Mouse (Mus musculus) thymus, adult 2 months (tissue): ENCODE data around the gene Peli3. TPM values are rescaled to one million over a fixed set of nuclear protein-coding genes. Genes with fewer than 3 reads are reported as not detected.
"Not testable (repeated sequence)": the region's sequence is repeated elsewhere in the genome, so short reads cannot be mapped to it uniquely, and the experiment has no call there.

Experiments
- DNase-seq: peaks from one replicate; pipeline ENCODE4 v3.0.0; 2021
- H3K27ac ChIP-seq: fragments of 200-500 bp; 2 replicates; pipeline ENCODE4 v1.5.1; 2012; ENCODE audit warnings: low read length, control low read depth; ENCODE audit not compliant: control insufficient read depth, insufficient read depth
- H3K27me3 ChIP-seq: fragments of 200-500 bp; 2 replicates; pipeline ENCODE4 v1.6.1; 2012; ENCODE audit warnings: mild to moderate bottlenecking, low read length, moderate library complexity, mixed read lengths; ENCODE audit not compliant: control insufficient read depth, insufficient read depth
- H3K36me3 ChIP-seq: fragments of 200-500 bp; 2 replicates; pipeline ENCODE4 v1.6.1; 2012; ENCODE audit warnings: mild to moderate bottlenecking, low read length, moderate library complexity; ENCODE audit not compliant: control insufficient read depth, insufficient read depth
- H3K4me1 ChIP-seq: fragments of 200-500 bp; replicated peaks from 2 replicates; pipeline ENCODE4 v1.6.1; 2012; ENCODE audit warnings: low read length; ENCODE audit not compliant: control insufficient read depth, insufficient read depth
- H3K4me3 ChIP-seq: fragments of 200-500 bp; 2 replicates; pipeline ENCODE4 v1.5.1; 2012; ENCODE audit warnings: mild to moderate bottlenecking, low read length, control low read depth, moderate library complexity; ENCODE audit not compliant: control insufficient read depth, insufficient read depth
- CTCF ChIP-seq: fragments of 200-500 bp; IDR thresholded peaks from 2 replicates; pipeline ENCODE4 v1.5.1; 2012; ENCODE audit warnings: mild to moderate bottlenecking, control low read depth, low read length, moderate library complexity, borderline replicate concordance; ENCODE audit not compliant: control insufficient read depth, poor library complexity, insufficient read depth; ENCODE audit errors: extremely low read depth
- POLR2A ChIP-seq: fragments of 200-500 bp; IDR thresholded peaks from 2 replicates; pipeline ENCODE4 v1.6.1; 2012; ENCODE audit warnings: mild to moderate bottlenecking, low read length, control low read depth, moderate library complexity; ENCODE audit not compliant: control insufficient read depth, poor library complexity, insufficient read depth; ENCODE audit errors: extremely low read depth
- WGBS: fragments of 180-500 bp; shearing (Covaris S2); methylation state at CpG from one replicate; pipeline ENCODE4 v1.1.7; 2018; 5-methylcytosine and 5-hydroxymethylcytosine counted together
- polyA plus RNA-seq: library from polyadenylated mRNA; depleted of rRNA; stranded (reverse); fragments of >200 nt; gene quantifications from 2 replicates; pipeline ENCODE4 v1.2.3, GENCODE M21; 2012

Peli3 gene
- polyA plus RNA-seq, 1 experiment = 2.3 TPM

- Histone ChIP-seq H3K4me1 (peaks cover 12% of the 10 kb centered on the region), H3K27ac (no peak overlapping the region), H3K36me3 (no peaks in the 10 kb centered on the region), H3K4me3 (no peak overlapping the region), H3K27me3 (no peaks in the 10 kb centered on the region)
- peak; percentile 40 for DNase-seq
- TF ChIP-seq CTCF = no peak
- TF ChIP-seq POLR2A = no peak
Measured at GRCm38 (mm10) chr19:4981767-4982166, 38.8 kb upstream of the Peli3 start.

GRCm38 (mm10) chr19:4968236-4968635 lies 25.3 kb upstream of the Peli3 start:
- DNase-seq = no peak
- H3K4me3 ChIP-seq = no peak overlapping the region
- no peak for TF ChIP-seq POLR2A
- no peak for TF ChIP-seq CTCF
- H3K4me1 ChIP-seq = no peaks in the 10 kb centered on the region
- 79% methylated on average over 2 of the region's 2 CpGs for WGBS
- H3K36me3 ChIP-seq = no peaks in the 10 kb centered on the region
- no peak overlapping the region for H3K27ac ChIP-seq
- H3K27me3 ChIP-seq = no peaks in the 10 kb centered on the region

GRCm38 (mm10) chr19:4961928-4962601 lies 19.1 kb upstream of the Peli3 start, which contains the start of gene Mrpl11:
Gene Mrpl11, plus strand, starts transcription at chr19:4962147.
- peak; percentile 89 for DNase-seq
- under 1% methylated on average over 34 of the region's 34 CpGs for WGBS
- Histone ChIP-seq H3K4me1 (0 out of 2 replicates have a peak, but pooled peaks cover 3% of the 10 kb centered on the region), H3K27me3 (no peaks in the 10 kb centered on the region), H3K4me3 (peak within 1 kb of the TSS; percentile 69), H3K27ac (no peak within 1 kb of the TSS), H3K36me3 (no peaks in the 10 kb centered on the region)
- TF ChIP-seq POLR2A = peak; percentile 24; the same call in 1 of the 2 replicates
- TF ChIP-seq CTCF = peak; percentile 38; the same call in 1 of the 2 replicates

- H3K36me3 ChIP-seq, H3K4me1 ChIP-seq, DNase-seq, H3K27ac ChIP-seq, H3K4me3 ChIP-seq, H3K27me3 ChIP-seq: not testable (repeated sequence)
- 87% methylated on average over 9 of the region's 9 CpGs for WGBS
Measured at GRCm38 (mm10) chr19:4948641-4949040, 5.7 kb upstream of the Peli3 start.

- no peak overlapping the region for H3K27ac ChIP-seq
- DNase-seq = no peak
- no peaks in the 10 kb centered on the region for H3K36me3 ChIP-seq
- no peak overlapping the region for H3K4me3 ChIP-seq
- TF ChIP-seq POLR2A = no peak
- WGBS = 53% methylated on average over 6 of the region's 6 CpGs
- H3K4me1 ChIP-seq = peaks cover 15% of the 10 kb centered on the region
- no peaks in the 10 kb centered on the region; the same call in 1 of the 2 replicates for H3K27me3 ChIP-seq
Measured at GRCm38 (mm10) chr19:4945540-4945939, 2.6 kb upstream of the Peli3 start.

- TF ChIP-seq POLR2A = no peak
- no peak for TF ChIP-seq CTCF
- Histone ChIP-seq H3K27ac (no peak overlapping the region), H3K27me3 (no peaks in the 10 kb centered on the region; the same call in 1 of the 2 replicates), H3K4me3 (no peak overlapping the region), H3K4me1 (peaks cover 15% of the 10 kb centered on the region), H3K36me3 (no peaks in the 10 kb centered on the region)
- WGBS = 10% methylated on average over 13 of the region's 13 CpGs
- peak; percentile 17 for DNase-seq
Measured at GRCm38 (mm10) chr19:4943253-4943588, 294 bp upstream of the Peli3 start.
